Mouse (Mus musculus): ENCODE results near the gene Enox2.

Enox2 gene

DNA sequence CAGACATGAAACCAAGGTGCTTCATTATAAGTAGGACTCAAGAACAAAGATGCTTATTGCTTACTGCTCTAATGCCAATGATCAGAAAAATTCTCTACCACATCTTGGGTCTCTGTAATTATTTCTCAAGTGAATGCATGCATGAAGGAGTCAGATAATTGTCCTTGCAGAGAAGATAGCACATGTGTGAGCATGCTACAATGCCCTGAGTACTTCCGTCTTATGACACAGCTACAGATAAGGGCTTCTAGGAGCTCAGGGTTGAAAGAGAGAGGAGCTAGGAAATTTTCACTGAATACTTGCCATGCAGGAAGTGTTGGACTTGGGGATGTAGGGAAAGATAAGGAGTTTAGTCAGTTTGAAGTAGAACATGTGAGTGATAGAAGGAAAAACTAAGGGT is 285.2 kb downstream of the Enox2 start:
- no peak for DNase-seq (ENCODE audit: low spot score)

DNA sequence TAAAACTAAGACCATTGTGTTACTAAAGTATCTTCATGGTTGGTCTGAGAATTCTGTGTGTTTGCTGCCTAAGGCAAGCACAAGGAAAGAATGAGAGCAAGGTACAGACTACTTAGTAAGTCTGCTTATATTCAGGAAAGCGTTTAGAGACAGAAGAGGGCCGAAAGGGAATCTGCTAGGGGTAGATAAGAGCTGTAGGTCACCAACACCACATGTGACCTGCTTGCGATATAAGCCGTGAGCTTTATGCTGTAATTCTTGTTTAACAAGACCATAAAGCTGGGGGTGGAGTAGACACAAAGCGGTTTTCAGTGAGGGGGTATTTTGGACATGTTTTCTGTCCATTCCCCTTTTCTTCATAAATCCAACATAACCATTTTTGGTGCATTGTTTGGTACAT is 302.4 kb downstream of the Enox2 start:
- DNase-seq (ENCODE audit: low spot score) = no peak

DNA sequence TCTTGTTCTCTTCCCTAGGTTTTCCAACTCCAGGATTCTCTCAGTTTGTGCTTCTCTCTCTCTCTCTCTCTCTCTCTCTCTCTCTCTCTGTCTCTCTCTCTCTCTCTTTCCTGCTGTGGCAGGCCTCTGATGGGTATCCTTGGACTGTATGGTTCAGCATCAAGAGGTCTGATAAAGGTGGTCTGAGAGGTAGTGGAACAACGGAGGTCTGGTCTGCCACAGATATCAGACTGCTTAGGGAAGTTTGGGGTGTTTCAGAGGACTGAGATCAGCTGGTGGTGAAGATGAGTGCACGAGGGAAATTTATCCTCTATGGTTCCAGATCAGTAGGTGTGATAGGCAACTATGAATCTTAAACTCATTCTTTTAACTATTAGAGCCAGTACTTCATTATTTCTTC is 303.6 kb downstream of the Enox2 start:
- DNase-seq (ENCODE audit: low spot score) = no peak

Measured in layer of hippocampus, adult 11-12 months (tissue).